In the genomic region with DNA sequence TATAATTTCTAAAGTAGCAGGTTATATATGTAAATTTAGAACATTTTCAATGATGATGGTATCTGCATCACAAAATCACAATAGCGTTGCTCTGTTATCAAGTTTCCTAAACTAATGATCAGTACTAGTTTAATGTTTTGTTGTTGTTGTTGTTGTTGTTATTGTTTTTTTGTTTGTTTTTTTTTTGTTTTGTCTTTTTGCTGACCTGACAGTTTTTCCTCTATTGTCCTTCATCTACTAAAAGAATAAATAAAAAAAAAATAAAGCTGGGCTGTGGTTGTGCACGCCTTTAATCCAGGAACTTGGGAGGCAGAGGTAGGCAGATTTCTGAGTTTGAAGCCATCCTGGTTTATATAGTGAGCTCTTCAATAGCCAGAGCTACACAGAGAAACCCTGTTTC, we compare ENCODE assay signal across 23 mouse cellular contexts.
A peak's percentile ranks its signal among the peaks of the same experiment; 100 is the strongest.
DNase-seq lines count a peak whose midpoint lies in the region; ATAC-seq and TF ChIP-seq lines count a peak whose summit lies in the region.
"Had no signal": no experiment of that assay in that cellular context is flagged by ENCODE, and none has a peak within 500 bp of the region (broad histone marks: within the 10 kb centered on the region; RNA-seq: fewer than 3 reads in every experiment).

No protein-coding gene starts in this region.

- TF ChIP-seq RAD21 in CH12.LX (IDR thresholded peaks at IDR 0.05; ENCODE audit: low read depth, low read length) = no peak
- no peak for TF ChIP-seq RAD21 in MEL (IDR thresholded peaks at IDR 0.05; ENCODE audit: low read depth, low read length)

- no peaks in the 10 kb centered on the region for H3K4me1 ChIP-seq in CH12.LX (ENCODE audit: control insufficient read depth in 1 of 2, insufficient read depth in 2 of 2)
- H3K4me1 ChIP-seq in ES-E14 (ENCODE audit: control insufficient read depth in 2 of 2, insufficient read depth in 2 of 2, low read length in 2 of 2, poor library complexity in 1 of 2) = no peaks in the 10 kb centered on the region
- no peaks in the 10 kb centered on the region for H3K4me1 ChIP-seq in MEL (ENCODE audit: control insufficient read depth in 1 of 2, insufficient read depth in 2 of 2, low read length in 2 of 2)
- no peaks in the 10 kb centered on the region for H3K4me1 ChIP-seq in liver, postnatal 0 days (ENCODE audit: insufficient read depth)

- H3K27me3 ChIP-seq in CH12.LX (replicated peaks) (no peaks in the 10 kb centered on the region), MEL (ENCODE audit: control insufficient read depth in 1 of 2, insufficient read depth in 2 of 2, low read length in 2 of 2) (no peaks in the 10 kb centered on the region)
- no peaks in the 10 kb centered on the region for H3K27me3 ChIP-seq in liver, postnatal 0 days (ENCODE audit: insufficient read depth, low read length)
- H3K27me3 ChIP-seq: Patski had no signal

- H3K36me3 ChIP-seq in CH12.LX (replicated peaks in 1 of 2; ENCODE audit: control insufficient read depth in 1 of 2, insufficient read depth in 1 of 2, low read length in 1 of 2) (no peaks in the 10 kb centered on the region), ES-E14 (ENCODE audit: control insufficient read depth, insufficient read depth, low read length, poor library complexity, severe bottlenecking) (no peaks in the 10 kb centered on the region), MEL (ENCODE audit: control insufficient read depth in 1 of 2, insufficient read depth in 2 of 2, low read length in 2 of 2) (no peaks in the 10 kb centered on the region)
- no peaks in the 10 kb centered on the region for H3K36me3 ChIP-seq in liver, postnatal 0 days (replicated peaks; ENCODE audit: insufficient read depth, low read length)
- H3K36me3 ChIP-seq: G1E had no signal

- no peak overlapping the region for H3K4me2 ChIP-seq in CH12.LX (ENCODE audit: insufficient read depth, low read depth, poor library complexity, severe bottlenecking)
- no peak overlapping the region for H3K4me2 ChIP-seq in liver, postnatal 0 days (ENCODE audit: low read depth, low read length)

- ATAC-seq in liver, postnatal 0 days = no peak
- ATAC-seq: activated CD4-positive, CD25-positive, alpha-beta regulatory T cell, adult 4 months; CD4-positive, CD25-positive, alpha-beta regulatory T cell, adult 4 months; Patski had no signal

- H3K9ac ChIP-seq in CH12.LX (ENCODE audit: insufficient read depth, low read depth) (no peak overlapping the region), ES-E14 (ENCODE audit: insufficient read depth, low read depth, low read length, poor library complexity, severe bottlenecking) (no peak overlapping the region), MEL (ENCODE audit: control insufficient read depth, low read depth, low read length, poor library complexity, severe bottlenecking) (no peak overlapping the region)
- no peak overlapping the region for H3K9ac ChIP-seq in liver, postnatal 0 days (replicated peaks)

- dilution Hi-C loops in CH12.LX (cut with MboI; ENCODE audit: extremely low pct_ligation_motif_present, extremely low pct_unique_long_range_greater_than_20kb, low sequenced_read_pairs) = no loop called here

- in situ Hi-C loops in CH12.LX (cut with MboI; ENCODE audit: low pct_ligation_motif_present, low pct_unique_long_range_greater_than_20kb, low sequenced_read_pairs) = no loop called here
- in situ Hi-C loops in ES-E14 (cut with MboI; ENCODE audit: low sequenced_read_pairs in 2 of 2, unreplicated experiment in 2 of 2) = no loop called here

- no peak for TF ChIP-seq CTCF in CH12.LX (conservative IDR thresholded peaks at IDR 0.05 in 1 of 2, IDR thresholded peaks at IDR 0.05 in 1 of 2; ENCODE audit: low read depth in 2 of 2, low read length in 2 of 2)
- no peak for TF ChIP-seq CTCF in MEL (IDR thresholded peaks at IDR 0.05 in 2 of 3, conservative IDR thresholded peaks at IDR 0.05 in 1 of 3; ENCODE audit: control insufficient read depth in 1 of 3, insufficient read depth in 1 of 3, low read depth in 2 of 3, low read length in 3 of 3, poor library complexity in 1 of 3, severe bottlenecking in 1 of 3)
- no peak for TF ChIP-seq CTCF in liver, postnatal 0 days (IDR thresholded peaks at IDR 0.05; ENCODE audit: low read depth)

- TF ChIP-seq POLR2A in CH12.LX (IDR thresholded peaks at IDR 0.05; ENCODE audit: low read depth, low read length) (no peak), MEL (IDR thresholded peaks at IDR 0.05; ENCODE audit: control insufficient read depth in 1 of 2, insufficient read depth in 1 of 2, low read depth in 1 of 2, low read length in 2 of 2, poor library complexity in 1 of 2) (no peak)

- 73% methylated on average over 2 of the region's 2 CpGs for WGBS in liver, postnatal 0 days (ENCODE audit: insufficient replicate concordance)

- no peak for TF ChIP-seq EP300 in CH12.LX (IDR thresholded peaks at IDR 0.05; ENCODE audit: low read length)
- TF ChIP-seq EP300 in MEL (IDR thresholded peaks at IDR 0.05; ENCODE audit: low read depth in 1 of 2, low read length in 2 of 2) = no peak
- no peak for TF ChIP-seq EP300 in liver, postnatal 0 days (IDR thresholded peaks at IDR 0.05; ENCODE audit: low read depth)

- no peak overlapping the region for H3K4me3 ChIP-seq in CH12.LX (replicated peaks in 1 of 3; ENCODE audit: low read depth in 2 of 3, low read length in 2 of 3, poor library complexity in 1 of 3)
- no peak overlapping the region for H3K4me3 ChIP-seq in ES-E14 (ENCODE audit: insufficient read depth in 1 of 2, low read depth in 1 of 2, low read length in 2 of 2, poor library complexity in 1 of 2, severe bottlenecking in 1 of 2)
- H3K4me3 ChIP-seq in MEL (ENCODE audit: control insufficient read depth in 1 of 2, insufficient read depth in 1 of 2, low read depth in 2 of 2, low read length in 2 of 2) = no peak overlapping the region
- no peak overlapping the region for H3K4me3 ChIP-seq in liver, postnatal 0 days (ENCODE audit: low read depth, low read length)

- H3K9me3 ChIP-seq in CH12.LX (replicated peaks; ENCODE audit: low read length) = peaks cover 31% of the 10 kb centered on the region
- H3K9me3 ChIP-seq in ES-E14 (ENCODE audit: control insufficient read depth, insufficient read depth, low read depth, low read length) = no peaks in the 10 kb centered on the region
- no peaks in the 10 kb centered on the region for H3K9me3 ChIP-seq in MEL (replicated peaks; ENCODE audit: insufficient read depth, low read length)
- H3K9me3 ChIP-seq in liver, postnatal 0 days (ENCODE audit: low read length) = no peaks in the 10 kb centered on the region

- DNase-seq in CH12.LX (ENCODE audit: extremely low read depth) (no peak), ES-E14 (ENCODE audit: low read depth, low spot score) (no peak), MEL (ENCODE audit: low read depth, low spot score) (no peak)
- no peak for DNase-seq in frontal cortex, postnatal 10 days (ENCODE audit: low spot score in 2 of 2)
- no peak for DNase-seq in liver, postnatal 0 days
- DNase-seq in adrenal gland, adult 8-10 months = no peak
- DNase-seq: adrenal gland, adult 2 months; adrenal gland, postnatal 10 days; adrenal gland, postnatal 14 days; adrenal gland, postnatal 25 days; adrenal gland, postnatal 36 days; B cell, adult 2 months; cerebellum, adult 11 months; cerebellum, adult 11-12 months; cerebellum, adult 18-20 months; cerebellum, adult 2 months; cerebellum, adult 8-10 months; cerebellum, adult 9-10 months; cerebellum, adult 9-11 months had no signal

- H3K79me2 ChIP-seq in CH12.LX (replicated peaks; ENCODE audit: control insufficient read depth, extremely low read depth, insufficient read depth, poor library complexity, severe bottlenecking) (no peaks in the 10 kb centered on the region), MEL (ENCODE audit: control insufficient read depth, insufficient read depth, low read length, poor library complexity) (no peaks in the 10 kb centered on the region)

- H3K27ac ChIP-seq in CH12.LX (ENCODE audit: insufficient read depth, low read depth) (no peak overlapping the region), ES-E14 (ENCODE audit: insufficient read depth, low read depth, low read length, poor library complexity, severe bottlenecking) (no peak overlapping the region), MEL (ENCODE audit: control insufficient read depth, low read depth, low read length) (no peak overlapping the region)
- H3K27ac ChIP-seq in liver, postnatal 0 days (ENCODE audit: low read depth) = no peak overlapping the region

TF ChIP-seq in CH12.LX, 34 proteins besides CTCF, POLR2A, EP300 and RAD21:
- TF ChIP-seq POLR2AphosphoS2 (IDR thresholded peaks at IDR 0.05; ENCODE audit: low read depth, low read length) (no peak), MAFK (IDR thresholded peaks at IDR 0.05; ENCODE audit: insufficient replicate concordance, low read length) (peak; percentile 74)

TF ChIP-seq in ES-E14, 5 proteins besides CTCF, POLR2A, EP300 and RAD21:
- no peak for TF ChIP-seq ZNF384 (IDR thresholded peaks at IDR 0.05; ENCODE audit: low read depth, low read length)
- TF ChIP-seq MAFK (IDR thresholded peaks at IDR 0.05; ENCODE audit: insufficient read depth, low read depth, low read length) = peak; percentile 67

TF ChIP-seq in MEL, 35 proteins besides CTCF, POLR2A, EP300 and RAD21:
- TF ChIP-seq TAL1 (IDR thresholded peaks at IDR 0.05; ENCODE audit: low read length) (no peak), MAFK (IDR thresholded peaks at IDR 0.05; ENCODE audit: borderline replicate concordance, low read depth, low read length) (0 out of 2 replicates have a peak, but pooled peaks have one; percentile 12)

Comparison
In these comparisons a context has a peak if more than half of its experiments do, and no peak if none do; other contexts are left out.
1. Of the 35 proteins assayed by ChIP-seq in both MEL and CH12.LX: peak only in MEL: none; only in CH12.LX: none; in both: MAFK; in neither: 34.